Mouse (Mus musculus): ENCODE results near the gene Trim25.

The Trim25 gene

GRCm38 (mm10) chr11:88994492-88994891, 4.7 kb upstream of the Trim25 start:
- DNase-seq (ENCODE audit: low read depth), result no peak

GRCm38 (mm10) chr11:88995616-88996015, 3.6 kb upstream of the Trim25 start:
- DNase-seq (ENCODE audit: low read depth), result no peak

GRCm38 (mm10) chr11:88996427-88996826, 2.7 kb upstream of the Trim25 start:
- no peak for DNase-seq (ENCODE audit: low read depth)

GRCm38 (mm10) chr11:88997343-88997742, 1.8 kb upstream of the Trim25 start:
- DNase-seq (ENCODE audit: low read depth), result peak; percentile 26

- DNase-seq (ENCODE audit: low read depth), result no peak
Measured at GRCm38 (mm10) chr11:88998406-88998805, 770 bp upstream of the Trim25 start.

- peak; percentile 43 for DNase-seq (ENCODE audit: low read depth)
Measured at GRCm38 (mm10) chr11:88999723-89000526, 749 bp downstream of the Trim25 start.

- DNase-seq (ENCODE audit: low read depth), result peak; percentile 47
Measured at GRCm38 (mm10) chr11:89000527-89000819, 1.3 kb downstream of the Trim25 start.

GRCm38 (mm10) chr11:89001569-89001968, 2.4 kb downstream of the Trim25 start:
- DNase-seq (ENCODE audit: low read depth), result no peak

- no peak for DNase-seq (ENCODE audit: low read depth)
Measured at GRCm38 (mm10) chr11:89002068-89002467, 2.9 kb downstream of the Trim25 start.

GRCm38 (mm10) chr11:89002621-89003020, 3.4 kb downstream of the Trim25 start:
- no peak for DNase-seq (ENCODE audit: low read depth)

GRCm38 (mm10) chr11:89003078-89003477, 3.9 kb downstream of the Trim25 start:
- DNase-seq (ENCODE audit: low read depth), result no peak

- no peak for DNase-seq (ENCODE audit: low read depth)
Measured at GRCm38 (mm10) chr11:89003726-89004125, 4.5 kb downstream of the Trim25 start.

- DNase-seq (ENCODE audit: low read depth), result no peak
Measured at GRCm38 (mm10) chr11:89005473-89005872, 6.3 kb downstream of the Trim25 start.

GRCm38 (mm10) chr11:89006404-89006803, 7.2 kb downstream of the Trim25 start:
- DNase-seq (ENCODE audit: low read depth), result no peak

- no peak for DNase-seq (ENCODE audit: low read depth)
Measured at GRCm38 (mm10) chr11:89007582-89007981, 8.4 kb downstream of the Trim25 start.

- no peak for DNase-seq (ENCODE audit: low read depth)
Measured at GRCm38 (mm10) chr11:89009066-89009465, 9.9 kb downstream of the Trim25 start.

- DNase-seq (ENCODE audit: low read depth), result no peak
Measured at GRCm38 (mm10) chr11:89009496-89009895, 10.3 kb downstream of the Trim25 start.

- DNase-seq (ENCODE audit: low read depth), result no peak
Measured at GRCm38 (mm10) chr11:89012241-89012640, 13.1 kb downstream of the Trim25 start.

- no peak for DNase-seq (ENCODE audit: low read depth)
Measured at GRCm38 (mm10) chr11:89017514-89018182, 18.5 kb downstream of the Trim25 start.

- no peak for DNase-seq (ENCODE audit: low read depth)
Measured at GRCm38 (mm10) chr11:89020681-89021305, 21.6 kb downstream of the Trim25 start.

- DNase-seq (ENCODE audit: low read depth), result no peak
Measured at GRCm38 (mm10) chr11:89021687-89022086, 22.5 kb downstream of the Trim25 start.

GRCm38 (mm10) chr11:89022120-89022731, 23.1 kb downstream of the Trim25 start:
- peak; percentile 43 for DNase-seq (ENCODE audit: low read depth)

GRCm38 (mm10) chr11:89023477-89023876, 24.3 kb downstream of the Trim25 start:
- DNase-seq (ENCODE audit: low read depth), result no peak

Measured in induced T-regulatory cell, adult 2 months (primary cell).